Mouse (Mus musculus) liver, embryonic 12.5 days (tissue): ENCODE results near the gene Slc9a9. TPM values are rescaled to one million over a fixed set of nuclear protein-coding genes. Genes with fewer than 3 reads are reported as not detected.
"Not testable (repeated sequence)": the region's sequence is repeated elsewhere in the genome, so short reads cannot be mapped to it uniquely, and the experiment has no call there.

ENCODE experiments used
- ATAC-seq: fragments of 200-750 bp; cut with Nextera tagmentation; 2 replicates; pipeline ENCODE4 v1.8.0; 2017; ENCODE audit warnings: moderate number of reproducible peaks, mild to moderate bottlenecking, moderate library complexity
- H3K27ac ChIP-seq: fragments of 300-500 bp; sonication (generic); 2 replicates; pipeline ENCODE4 v1.5.1; 2016; ENCODE audit warnings: mild to moderate bottlenecking
- H3K27me3 ChIP-seq: fragments of 300-500 bp; sonication (generic); replicated peaks from 2 replicates; pipeline ENCODE4 v1.6.1; 2016; ENCODE audit warnings: mild to moderate bottlenecking, moderate library complexity
- H3K36me3 ChIP-seq: fragments of 300-500 bp; sonication (generic); 2 replicates; pipeline ENCODE4 v1.6.1; 2016; ENCODE audit warnings: mild to moderate bottlenecking, moderate library complexity
- H3K4me1 ChIP-seq: fragments of 300-500 bp; sonication (generic); 2 replicates; pipeline ENCODE4 v1.6.1; 2016
- H3K4me2 ChIP-seq: fragments of 300-500 bp; sonication (generic); 2 replicates; pipeline ENCODE4 v1.6.1; 2016; ENCODE audit warnings: mild to moderate bottlenecking, moderate library complexity
- H3K4me3 ChIP-seq: fragments of 300-500 bp; sonication (generic); 2 replicates; pipeline ENCODE4 v1.5.1; 2016; ENCODE audit warnings: mild to moderate bottlenecking, moderate library complexity
- H3K9ac ChIP-seq: fragments of 300-500 bp; sonication (generic); 2 replicates; pipeline ENCODE4 v1.6.1; 2016; ENCODE audit warnings: mild to moderate bottlenecking, moderate library complexity
- H3K9me3 ChIP-seq: fragments of 300-500 bp; sonication (generic); replicated peaks from 2 replicates; pipeline ENCODE4 v1.6.1; 2016; ENCODE audit warnings: mild to moderate bottlenecking, moderate library complexity
- WGBS: fragments of 180-500 bp; shearing (Covaris S2); methylation state at CpG from one replicate; pipeline ENCODE4 v1.1.7; 2016; ENCODE audit not compliant: insufficient replicate concordance; 5-methylcytosine and 5-hydroxymethylcytosine counted together
- polyA plus RNA-seq: library from polyadenylated mRNA; unstranded; fragments of >200 nt; fragmentation: Nextera tagmentation; extraction: Ambion mirVana; gene quantifications from 2 replicates; pipeline ENCODE4 v1.2.1, GENCODE M21; 2016

The Slc9a9 gene
- polyA plus RNA-seq = 1.6 and 1.7 TPM in 2 replicates

GRCm38 (mm10) chr9:94669791-94670577 lies at the start of gene Slc9a9:
Gene Slc9a9 (plus strand): TSS chr9:94669909.
- Histone ChIP-seq H3K4me2 (peak within 1 kb of the TSS; percentile 67), H3K27me3 (no peaks in the 10 kb centered on the region), H3K9me3 (no peaks in the 10 kb centered on the region), H3K36me3 (no peaks in the 10 kb centered on the region), H3K4me3 (peak within 1 kb of the TSS; percentile 53), H3K9ac (peak within 1 kb of the TSS; percentile 53), H3K27ac (no peak within 1 kb of the TSS), H3K4me1 (0 out of 2 replicates have a peak, but pooled peaks cover 4% of the 10 kb centered on the region)
- peak; percentile 70; the same call in 1 of the 2 replicates for ATAC-seq
- 3% methylated on average over 23 of the region's 23 CpGs for WGBS

GRCm38 (mm10) chr9:94620342-94620741 lies 49.4 kb upstream of the Slc9a9 start:
- H3K27me3 ChIP-seq = no peaks in the 10 kb centered on the region
- H3K36me3 ChIP-seq = no peaks in the 10 kb centered on the region
- no peak for ATAC-seq
- H3K9ac ChIP-seq = no peak overlapping the region
- no peak overlapping the region for H3K4me3 ChIP-seq
- 80% methylated on average over 6 of the region's 6 CpGs for WGBS
- no peaks in the 10 kb centered on the region for H3K9me3 ChIP-seq
- no peak overlapping the region for H3K27ac ChIP-seq
- H3K4me2 ChIP-seq = no peak overlapping the region
- no peaks in the 10 kb centered on the region for H3K4me1 ChIP-seq

GRCm38 (mm10) chr9:94620846-94621245 lies 48.9 kb upstream of the Slc9a9 start:
- 77% methylated on average over 10 of the region's 10 CpGs for WGBS
- no peak for ATAC-seq
- H3K9ac ChIP-seq = no peak overlapping the region

DNA sequence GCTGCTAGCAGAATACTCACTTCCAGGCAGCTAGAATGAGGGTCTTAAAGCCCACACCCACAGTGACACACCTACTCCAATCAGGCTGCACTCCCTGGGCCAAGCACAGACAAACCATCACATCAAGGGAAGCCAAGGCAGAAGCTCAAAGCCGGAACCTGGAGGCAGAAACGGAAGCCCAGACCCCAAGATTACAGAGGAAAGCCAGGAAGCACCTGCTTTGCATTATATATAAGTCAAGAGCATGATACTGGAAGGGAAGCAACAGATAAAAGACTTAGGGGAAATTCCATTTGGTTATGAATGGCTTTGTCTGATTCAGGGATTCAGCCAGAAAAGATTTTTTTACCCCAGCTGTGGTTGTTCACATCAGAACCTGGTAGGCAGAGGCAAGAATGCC lies 47.8 kb upstream of the Slc9a9 start:
- H3K27me3 ChIP-seq = no peaks in the 10 kb centered on the region
- no peak for ATAC-seq
- no peaks in the 10 kb centered on the region for H3K9me3 ChIP-seq
- H3K9ac ChIP-seq = no peak overlapping the region
- no peaks in the 10 kb centered on the region for H3K36me3 ChIP-seq
- no peak overlapping the region for H3K27ac ChIP-seq
- no peak overlapping the region for H3K4me3 ChIP-seq
- H3K4me1 ChIP-seq = no peaks in the 10 kb centered on the region
- H3K4me2 ChIP-seq = no peak overlapping the region
- 38% methylated on average over 2 of the region's 2 CpGs for WGBS

More at GRCm38 (mm10) chr9:94620846-94621245, 48.9 kb upstream of the Slc9a9 start:
- Histone ChIP-seq H3K4me3 (no peak overlapping the region), H3K36me3 (no peaks in the 10 kb centered on the region), H3K27ac (no peak overlapping the region), H3K27me3 (no peaks in the 10 kb centered on the region), H3K4me1 (no peaks in the 10 kb centered on the region), H3K4me2 (no peak overlapping the region), H3K9me3 (no peaks in the 10 kb centered on the region)

GRCm38 (mm10) chr9:94626737-94627136 lies 43.0 kb upstream of the Slc9a9 start:
- no peaks in the 10 kb centered on the region for H3K36me3 ChIP-seq
- H3K27me3 ChIP-seq = no peaks in the 10 kb centered on the region
- no peak overlapping the region for H3K4me2 ChIP-seq
- no peak overlapping the region for H3K4me3 ChIP-seq
- H3K27ac ChIP-seq = no peak overlapping the region
- H3K4me1 ChIP-seq = no peaks in the 10 kb centered on the region
- WGBS = 66% methylated on average over 3 of the region's 3 CpGs
- no peak overlapping the region for H3K9ac ChIP-seq
- ATAC-seq = no peak
- H3K9me3 ChIP-seq = no peaks in the 10 kb centered on the region

DNA sequence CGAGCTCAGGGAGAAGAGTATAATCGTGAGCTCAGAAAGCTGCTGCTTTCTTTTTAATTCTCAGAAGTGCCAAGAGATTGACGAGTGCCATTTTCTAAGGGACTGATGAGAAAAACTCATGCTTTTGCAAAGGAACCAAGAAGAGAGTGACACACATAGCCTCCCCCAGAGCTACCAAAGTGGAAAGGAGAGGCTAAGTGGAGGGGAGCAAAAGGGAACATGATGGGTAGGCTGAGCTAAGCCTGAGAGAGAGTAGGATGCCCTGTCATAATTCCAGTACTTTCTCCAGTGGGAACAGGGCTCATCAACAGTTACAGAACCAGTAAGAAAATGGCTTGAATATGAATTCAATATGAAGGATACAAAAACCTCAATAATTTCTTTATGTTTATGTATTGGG lies 40.8 kb upstream of the Slc9a9 start:
- no peak overlapping the region for H3K27ac ChIP-seq
- no peak overlapping the region for H3K4me2 ChIP-seq
- no peaks in the 10 kb centered on the region for H3K27me3 ChIP-seq
- ATAC-seq = no peak
- no peaks in the 10 kb centered on the region for H3K36me3 ChIP-seq
- no peak overlapping the region for H3K4me3 ChIP-seq
- WGBS = 66% methylated on average over 3 of the region's 3 CpGs
- no peaks in the 10 kb centered on the region for H3K4me1 ChIP-seq
- H3K9me3 ChIP-seq = no peaks in the 10 kb centered on the region
- H3K9ac ChIP-seq = no peak overlapping the region

GRCm38 (mm10) chr9:94634275-94634674 lies 35.4 kb upstream of the Slc9a9 start:
- not testable (repeated sequence) for H3K9me3 ChIP-seq, H3K36me3 ChIP-seq, ATAC-seq, H3K9ac ChIP-seq, H3K4me2 ChIP-seq, H3K4me1 ChIP-seq, H3K4me3 ChIP-seq, H3K27ac ChIP-seq, H3K27me3 ChIP-seq
- WGBS = 78% methylated on average over 4 of the region's 4 CpGs

- 24% methylated on average over 6 of the region's 6 CpGs for WGBS
- ATAC-seq = no peak
- Histone ChIP-seq H3K27me3 (no peaks in the 10 kb centered on the region), H3K4me2 (no peak overlapping the region), H3K4me1 (no peaks in the 10 kb centered on the region), H3K9ac (no peak overlapping the region), H3K4me3 (no peak overlapping the region), H3K27ac (peak overlapping the region; percentile 14; the same call in 1 of the 2 replicates), H3K9me3 (no peaks in the 10 kb centered on the region), H3K36me3 (no peaks in the 10 kb centered on the region)
These were observed 24.1 kb upstream of the Slc9a9 start for GRCm38 (mm10) chr9:94645631-94646030.

DNA sequence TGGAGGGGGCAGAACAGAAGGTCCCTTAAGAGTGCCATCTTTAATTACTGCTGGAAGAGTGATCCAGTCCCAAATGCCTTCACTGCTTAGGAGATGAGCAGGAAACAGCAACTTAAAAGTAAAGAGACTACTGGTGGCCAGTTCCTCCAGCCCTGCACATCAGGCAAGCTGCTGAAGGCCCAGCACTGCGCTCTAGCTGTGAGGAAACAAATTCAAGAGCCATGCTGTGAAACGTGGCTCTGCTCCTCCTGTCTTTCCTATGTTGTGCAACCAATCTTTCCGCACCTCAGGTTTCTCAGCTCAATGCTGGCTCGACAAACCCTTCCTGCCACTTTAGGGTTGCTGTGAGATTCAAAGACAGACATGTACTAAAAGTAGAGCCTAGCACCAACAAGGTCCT lies 22.3 kb upstream of the Slc9a9 start:
- WGBS = 55% methylated on average over 4 of the region's 4 CpGs
- H3K9ac ChIP-seq = no peak overlapping the region
- ATAC-seq = no peak
- H3K27ac ChIP-seq = no peak overlapping the region
- no peak overlapping the region for H3K4me2 ChIP-seq
- no peaks in the 10 kb centered on the region for H3K4me1 ChIP-seq
- H3K4me3 ChIP-seq = no peak overlapping the region
- H3K36me3 ChIP-seq = no peaks in the 10 kb centered on the region
- H3K27me3 ChIP-seq = no peaks in the 10 kb centered on the region
- no peaks in the 10 kb centered on the region for H3K9me3 ChIP-seq

DNA sequence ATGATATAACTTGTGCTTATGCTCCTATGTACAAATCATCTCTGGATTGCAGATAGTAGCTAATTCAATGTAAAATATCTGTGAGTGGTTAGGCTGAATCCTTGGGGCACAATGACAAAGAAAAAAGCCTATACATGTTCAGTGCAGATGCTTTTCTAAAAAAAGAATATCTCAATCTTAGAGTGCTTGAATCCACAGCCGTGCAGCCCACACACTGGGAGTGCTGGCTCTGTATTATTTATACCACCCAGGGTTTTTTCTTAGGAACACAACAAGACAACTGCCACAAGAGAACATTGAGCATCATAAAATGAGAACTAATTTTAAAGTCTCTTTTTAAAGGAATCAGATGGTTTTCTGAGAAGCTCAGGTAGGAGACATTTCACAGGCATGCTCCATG lies 19.7 kb upstream of the Slc9a9 start:
- Histone ChIP-seq H3K9ac (no peak overlapping the region), H3K9me3 (no peaks in the 10 kb centered on the region), H3K27ac (no peak overlapping the region), H3K36me3 (no peaks in the 10 kb centered on the region), H3K4me3 (no peak overlapping the region), H3K4me2 (no peak overlapping the region), H3K27me3 (no peaks in the 10 kb centered on the region), H3K4me1 (no peaks in the 10 kb centered on the region)
- WGBS = 74% methylated on average over 1 of the region's 1 CpGs
- ATAC-seq = no peak

DNA sequence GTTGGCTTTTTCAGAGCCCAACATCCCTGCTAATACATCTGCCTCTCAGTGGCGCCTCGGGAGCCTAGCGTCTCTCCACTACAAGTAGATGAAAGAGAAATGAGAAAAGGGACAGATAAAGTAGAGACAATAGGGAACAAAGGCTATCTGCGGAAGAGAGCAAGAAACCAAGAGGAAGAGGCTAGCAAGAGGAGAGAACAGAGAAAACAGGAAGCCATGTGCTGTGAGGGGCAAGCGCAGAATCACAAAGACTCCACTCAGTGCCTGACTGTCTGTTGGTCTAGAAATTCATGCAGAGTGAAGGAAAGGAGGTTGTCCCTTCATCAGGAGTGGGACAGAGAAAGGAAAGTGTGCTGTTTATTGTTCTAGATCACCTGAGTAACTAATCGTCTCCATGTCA lies 16.5 kb upstream of the Slc9a9 start:
- Histone ChIP-seq H3K36me3 (no peaks in the 10 kb centered on the region), H3K9ac (no peak overlapping the region), H3K4me2 (no peak overlapping the region), H3K4me1 (no peaks in the 10 kb centered on the region), H3K4me3 (no peak overlapping the region), H3K27ac (no peak overlapping the region), H3K27me3 (no peaks in the 10 kb centered on the region), H3K9me3 (no peaks in the 10 kb centered on the region)
- WGBS = 58% methylated on average over 6 of the region's 6 CpGs
- ATAC-seq = no peak

GRCm38 (mm10) chr9:94653827-94654226 lies 15.9 kb upstream of the Slc9a9 start:
- WGBS = 50% methylated on average over 2 of the region's 2 CpGs
- Histone ChIP-seq H3K27ac (no peak overlapping the region), H3K27me3 (no peaks in the 10 kb centered on the region), H3K4me1 (no peaks in the 10 kb centered on the region), H3K36me3 (no peaks in the 10 kb centered on the region), H3K9me3 (no peaks in the 10 kb centered on the region), H3K4me3 (no peak overlapping the region), H3K4me2 (no peak overlapping the region), H3K9ac (no peak overlapping the region)
- ATAC-seq = no peak

DNA sequence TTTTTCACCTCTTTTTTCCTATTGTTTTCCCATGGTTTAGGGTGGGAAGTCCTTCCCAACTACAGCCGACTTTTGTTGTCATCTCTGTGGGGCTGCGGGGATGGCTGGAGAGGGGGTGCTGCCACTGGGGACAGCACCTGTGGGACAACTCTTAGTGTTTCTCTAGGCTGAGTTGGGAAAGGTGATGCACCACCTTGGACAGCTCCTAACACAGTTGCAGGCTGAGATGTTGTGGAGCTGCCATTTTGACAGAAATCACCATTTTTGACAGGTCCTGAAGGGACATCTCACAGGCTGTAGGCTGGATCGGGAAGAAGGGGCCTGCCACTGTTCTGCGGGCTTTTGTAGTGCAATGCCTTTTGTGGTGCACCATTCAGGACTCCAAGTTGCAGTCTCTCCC lies 13.4 kb upstream of the Slc9a9 start:
- H3K27ac ChIP-seq = no peak overlapping the region
- no peak overlapping the region for H3K4me2 ChIP-seq
- H3K4me3 ChIP-seq = no peak overlapping the region
- no peaks in the 10 kb centered on the region; the same call in 1 of the 2 replicates for H3K27me3 ChIP-seq
- H3K4me1 ChIP-seq = no peaks in the 10 kb centered on the region
- ATAC-seq = no peak
- no peak overlapping the region for H3K9ac ChIP-seq
- no peaks in the 10 kb centered on the region for H3K9me3 ChIP-seq
- no peaks in the 10 kb centered on the region for H3K36me3 ChIP-seq
- 60% methylated on average over 4 of the region's 4 CpGs for WGBS
